Mouse (Mus musculus): ENCODE results near the gene Uvrag. TPM values are rescaled to one million over a fixed set of nuclear protein-coding genes. Genes with fewer than 3 reads are reported as not detected.

Uvrag gene
- polyA plus RNA-seq, 1 experiment = 11.5 TPM

GRCm38 (mm10) chr7:98875390-98875990 lies 265.5 kb downstream of the Uvrag start:
- H3K27ac ChIP-seq (replicated peaks; ENCODE audit: low read depth, low read length) = no peak overlapping the region
- H3K4me3 ChIP-seq (ENCODE audit: insufficient read depth, low read depth, low read length) = no peak overlapping the region
- H3K4me1 ChIP-seq (ENCODE audit: control insufficient read depth, insufficient read depth, insufficient read length, low read length) = no peaks in the 10 kb centered on the region

- Histone ChIP-seq H3K4me3 (ENCODE audit: insufficient read depth, low read depth, low read length) (no peak overlapping the region), H3K4me1 (ENCODE audit: control insufficient read depth, insufficient read depth, insufficient read length, low read length) (no peaks in the 10 kb centered on the region), H3K27ac (replicated peaks; ENCODE audit: low read depth, low read length) (no peak overlapping the region)
Measured at GRCm38 (mm10) chr7:98874411-98874951, 266.5 kb downstream of the Uvrag start.

- Histone ChIP-seq H3K4me1 (ENCODE audit: control insufficient read depth, insufficient read depth, insufficient read length, low read length) (no peaks in the 10 kb centered on the region), H3K27ac (replicated peaks; ENCODE audit: low read depth, low read length) (no peak overlapping the region), H3K4me3 (ENCODE audit: insufficient read depth, low read depth, low read length) (no peak overlapping the region)
Measured at GRCm38 (mm10) chr7:98873316-98873715, 267.6 kb downstream of the Uvrag start.

GRCm38 (mm10) chr7:98871882-98872281 lies 269.1 kb downstream of the Uvrag start:
- H3K4me3 ChIP-seq (ENCODE audit: insufficient read depth, low read depth, low read length) = no peak overlapping the region
- no peaks in the 10 kb centered on the region for H3K4me1 ChIP-seq (ENCODE audit: control insufficient read depth, insufficient read depth, insufficient read length, low read length)
- no peak overlapping the region for H3K27ac ChIP-seq (replicated peaks; ENCODE audit: low read depth, low read length)

GRCm38 (mm10) chr7:98870791-98871190 lies 270.1 kb downstream of the Uvrag start:
- Histone ChIP-seq H3K4me1 (ENCODE audit: control insufficient read depth, insufficient read depth, insufficient read length, low read length) (no peaks in the 10 kb centered on the region), H3K4me3 (ENCODE audit: insufficient read depth, low read depth, low read length) (no peak overlapping the region), H3K27ac (replicated peaks; ENCODE audit: low read depth, low read length) (no peak overlapping the region)

GRCm38 (mm10) chr7:98869070-98869469 lies 271.9 kb downstream of the Uvrag start:
- no peaks in the 10 kb centered on the region for H3K4me1 ChIP-seq (ENCODE audit: control insufficient read depth, insufficient read depth, insufficient read length, low read length)
- H3K27ac ChIP-seq (replicated peaks; ENCODE audit: low read depth, low read length) = no peak overlapping the region
- no peak overlapping the region for H3K4me3 ChIP-seq (ENCODE audit: insufficient read depth, low read depth, low read length)

GRCm38 (mm10) chr7:98867794-98868150 lies 273.2 kb downstream of the Uvrag start:
- Histone ChIP-seq H3K27ac (replicated peaks; ENCODE audit: low read depth, low read length) (no peak overlapping the region), H3K4me1 (ENCODE audit: control insufficient read depth, insufficient read depth, insufficient read length, low read length) (no peaks in the 10 kb centered on the region), H3K4me3 (ENCODE audit: insufficient read depth, low read depth, low read length) (no peak overlapping the region)

GRCm38 (mm10) chr7:98867053-98867793 lies 273.7 kb downstream of the Uvrag start:
- H3K27ac ChIP-seq (replicated peaks; ENCODE audit: low read depth, low read length) = no peak overlapping the region
- no peak overlapping the region for H3K4me3 ChIP-seq (ENCODE audit: insufficient read depth, low read depth, low read length)
- no peaks in the 10 kb centered on the region for H3K4me1 ChIP-seq (ENCODE audit: control insufficient read depth, insufficient read depth, insufficient read length, low read length)

- Histone ChIP-seq H3K4me1 (ENCODE audit: control insufficient read depth, insufficient read depth, insufficient read length, low read length) (no peaks in the 10 kb centered on the region), H3K4me3 (ENCODE audit: insufficient read depth, low read depth, low read length) (no peak overlapping the region), H3K27ac (replicated peaks; ENCODE audit: low read depth, low read length) (no peak overlapping the region)
Measured at GRCm38 (mm10) chr7:98863969-98864718, 276.8 kb downstream of the Uvrag start.

GRCm38 (mm10) chr7:98862994-98863393 lies 277.9 kb downstream of the Uvrag start:
- Histone ChIP-seq H3K4me1 (ENCODE audit: control insufficient read depth, insufficient read depth, insufficient read length, low read length) (no peaks in the 10 kb centered on the region), H3K4me3 (ENCODE audit: insufficient read depth, low read depth, low read length) (no peak overlapping the region), H3K27ac (replicated peaks; ENCODE audit: low read depth, low read length) (no peak overlapping the region)

GRCm38 (mm10) chr7:98861002-98861401 lies 279.9 kb downstream of the Uvrag start:
- Histone ChIP-seq H3K4me3 (ENCODE audit: insufficient read depth, low read depth, low read length) (no peak overlapping the region), H3K4me1 (ENCODE audit: control insufficient read depth, insufficient read depth, insufficient read length, low read length) (no peaks in the 10 kb centered on the region), H3K27ac (replicated peaks; ENCODE audit: low read depth, low read length) (no peak overlapping the region)

GRCm38 (mm10) chr7:98857094-98857493 lies 283.8 kb downstream of the Uvrag start:
- Histone ChIP-seq H3K27ac (replicated peaks; ENCODE audit: low read depth, low read length) (no peak overlapping the region), H3K4me1 (ENCODE audit: control insufficient read depth, insufficient read depth, insufficient read length, low read length) (peaks cover 10% of the 10 kb centered on the region), H3K4me3 (ENCODE audit: insufficient read depth, low read depth, low read length) (no peak overlapping the region)

- peaks cover 10% of the 10 kb centered on the region for H3K4me1 ChIP-seq (ENCODE audit: control insufficient read depth, insufficient read depth, insufficient read length, low read length)
Measured at GRCm38 (mm10) chr7:98856128-98856527, 284.8 kb downstream of the Uvrag start.

GRCm38 (mm10) chr7:98855388-98855787 lies 285.6 kb downstream of the Uvrag start:
- Histone ChIP-seq H3K4me3 (ENCODE audit: insufficient read depth, low read depth, low read length) (no peak overlapping the region), H3K27ac (replicated peaks; ENCODE audit: low read depth, low read length) (no peak overlapping the region), H3K4me1 (ENCODE audit: control insufficient read depth, insufficient read depth, insufficient read length, low read length) (peaks cover 10% of the 10 kb centered on the region)

More at GRCm38 (mm10) chr7:98856128-98856527, 284.8 kb downstream of the Uvrag start:
- no peak overlapping the region for H3K27ac ChIP-seq (replicated peaks; ENCODE audit: low read depth, low read length)
- no peak overlapping the region for H3K4me3 ChIP-seq (ENCODE audit: insufficient read depth, low read depth, low read length)

GRCm38 (mm10) chr7:98853806-98854205 lies 287.1 kb downstream of the Uvrag start:
- Histone ChIP-seq H3K27ac (replicated peaks; ENCODE audit: low read depth, low read length) (no peak overlapping the region; the same call in 1 of the 2 replicates), H3K4me1 (ENCODE audit: control insufficient read depth, insufficient read depth, insufficient read length, low read length) (peaks cover 10% of the 10 kb centered on the region)

More at GRCm38 (mm10) chr7:98853806-98854205, 287.1 kb downstream of the Uvrag start:
- no peak overlapping the region for H3K4me3 ChIP-seq (ENCODE audit: insufficient read depth, low read depth, low read length)

Measured in brown adipose tissue, adult 24 weeks (tissue).